Mouse (Mus musculus) inflammation-experienced regulatory T-cells, adult 6 months (primary cell): ENCODE data around the gene Plcl1. TPM values are rescaled to one million over a fixed set of nuclear protein-coding genes. Genes with fewer than 3 reads are reported as not detected.
"Not testable (repeated sequence)": the region's sequence is repeated elsewhere in the genome, so short reads cannot be mapped to it uniquely, and the experiment has no call there.

Source experiments
- ATAC-seq: one replicate; pipeline ENCODE4 v1.8.0; 2017
- polyA plus RNA-seq, 3 experiments: library from polyadenylated mRNA; unstranded; fragments of 100-300 nt; shearing (Covaris generic); gene quantifications; one replicate each; pipeline ENCODE4 v1.2.1; 2017

Gene Plcl1
- polyA plus RNA-seq, 3 experiments from 2014 or later = 0.49 to 3.0 (median 2.5) TPM

DNA sequence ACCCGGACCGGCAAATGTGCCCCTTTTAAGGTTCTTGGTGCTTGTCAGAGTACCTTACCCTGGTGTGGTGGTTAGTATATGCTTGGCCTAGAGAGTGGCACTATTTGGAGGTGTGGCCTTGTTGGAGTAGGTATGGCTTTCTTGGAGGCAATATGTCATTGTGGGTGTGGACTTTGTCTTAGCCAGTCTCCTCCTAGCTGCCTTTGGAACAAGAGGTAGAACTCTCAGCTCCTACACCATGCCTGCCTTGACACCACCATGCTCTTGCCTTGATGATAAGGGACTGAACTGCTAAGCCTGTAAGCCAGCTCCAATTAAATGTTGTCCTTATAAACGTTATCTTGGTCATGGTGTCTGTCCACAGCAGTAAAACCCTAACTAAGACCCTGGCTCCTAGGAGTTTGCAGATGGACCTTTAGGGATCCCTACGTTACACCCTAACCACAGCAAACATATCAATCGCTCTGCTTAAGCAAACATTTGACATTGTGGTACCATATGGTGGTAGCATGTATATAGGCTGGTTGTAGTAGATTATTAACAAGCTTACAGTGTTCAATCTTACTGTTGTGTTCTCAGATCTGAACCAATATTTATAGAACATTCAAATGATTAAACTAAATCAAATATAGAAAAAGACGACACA lies 39.4 kb downstream of the Plcl1 start:
- ATAC-seq = no peak

DNA sequence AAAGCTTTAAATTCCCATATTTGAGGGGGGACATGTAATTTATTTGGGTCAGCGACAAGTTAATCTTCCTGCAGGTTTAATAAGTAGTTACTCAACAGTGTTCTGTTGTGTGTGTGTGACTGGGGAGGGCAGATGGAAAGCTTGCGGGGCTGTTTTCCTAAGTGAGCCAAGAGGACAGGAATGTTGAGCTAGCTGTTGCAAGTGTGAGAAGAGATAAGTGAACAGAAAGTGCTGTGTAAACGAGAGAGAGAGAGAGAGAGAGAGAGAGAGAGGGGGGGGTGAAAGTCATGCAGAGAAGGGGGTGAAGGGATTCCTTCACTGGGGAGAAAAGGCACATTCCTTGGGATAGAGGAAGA lies 39.9 kb downstream of the Plcl1 start:
- ATAC-seq = no peak

DNA sequence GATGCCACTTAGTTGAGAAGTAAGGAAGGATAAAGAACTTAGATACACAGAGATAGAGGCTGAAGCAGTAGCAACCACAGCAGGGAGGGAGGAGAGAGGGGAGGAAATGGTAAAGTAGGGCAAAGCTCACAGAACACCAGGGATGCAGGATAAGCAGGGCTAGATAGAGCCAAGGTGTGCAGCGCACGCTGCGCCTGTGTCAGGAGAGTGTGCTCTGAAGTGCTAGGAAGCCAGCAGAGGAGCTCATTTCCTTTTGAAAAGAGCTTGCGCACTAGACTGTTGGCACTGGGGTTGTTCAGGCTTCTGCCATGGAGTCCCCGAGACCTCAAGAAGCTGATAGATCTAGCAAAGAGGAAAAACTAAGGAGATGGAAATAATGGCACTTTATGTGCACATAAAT lies 40.6 kb downstream of the Plcl1 start:
- peak; percentile 51 for ATAC-seq

DNA sequence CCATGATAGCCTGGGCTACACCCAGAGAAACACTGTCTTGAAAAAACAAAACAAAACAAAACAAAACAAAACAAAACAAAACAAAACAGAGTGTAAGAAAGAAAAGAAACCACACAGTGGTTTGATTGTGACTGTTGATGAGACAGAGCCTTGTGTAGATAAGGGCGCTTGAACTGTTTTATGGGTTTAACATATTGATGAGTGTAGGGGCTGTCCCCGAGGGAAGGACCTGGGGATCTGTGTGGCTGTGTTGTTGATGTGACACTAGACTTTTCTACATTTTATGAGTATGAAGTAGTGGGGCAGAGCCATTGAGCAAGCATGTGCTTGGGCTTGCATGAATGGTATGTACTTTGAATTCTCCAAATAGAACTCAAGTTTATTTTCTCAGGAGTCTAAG lies 41.2 kb downstream of the Plcl1 start:
- ATAC-seq = peak; percentile 92

DNA sequence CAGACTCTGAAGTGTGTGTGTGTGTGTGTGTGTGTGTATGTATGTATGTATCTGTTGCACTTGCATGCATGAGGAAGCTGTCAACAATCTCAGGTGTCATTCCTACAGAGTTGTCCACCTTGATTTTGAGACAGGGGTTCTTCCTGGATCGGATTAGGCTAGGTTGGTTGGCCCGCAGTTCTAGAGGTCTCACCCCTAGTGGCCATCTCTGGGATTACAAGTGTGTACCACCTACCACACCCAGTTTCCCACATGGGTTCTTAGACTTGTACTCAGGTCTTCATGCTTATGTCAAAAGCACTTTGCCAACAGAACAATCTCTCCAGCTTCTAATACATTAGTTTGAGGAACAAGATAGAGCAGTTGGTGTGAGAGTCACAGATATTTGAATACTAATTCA lies 41.9 kb downstream of the Plcl1 start:
- no peak for ATAC-seq

DNA sequence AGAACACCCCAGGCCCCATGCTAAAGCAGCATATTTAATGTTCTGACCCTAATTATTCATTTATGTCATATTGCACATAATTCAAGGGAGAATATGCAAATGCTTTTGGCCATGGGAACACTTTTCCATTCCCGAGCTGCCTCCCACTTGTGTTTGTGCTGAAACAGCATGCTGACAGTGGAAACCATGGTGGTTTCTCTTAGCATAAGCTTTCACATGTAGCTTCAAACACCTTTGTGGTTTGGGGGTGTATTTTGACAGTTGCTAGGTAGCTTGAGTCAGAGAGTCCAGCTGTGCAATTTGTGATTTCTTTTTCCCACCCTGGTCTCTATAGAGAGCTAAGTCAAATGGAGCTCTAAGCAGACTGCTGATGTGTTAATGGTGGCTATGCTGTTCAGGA lies 42.4 kb downstream of the Plcl1 start:
- ATAC-seq = peak; percentile 24

DNA sequence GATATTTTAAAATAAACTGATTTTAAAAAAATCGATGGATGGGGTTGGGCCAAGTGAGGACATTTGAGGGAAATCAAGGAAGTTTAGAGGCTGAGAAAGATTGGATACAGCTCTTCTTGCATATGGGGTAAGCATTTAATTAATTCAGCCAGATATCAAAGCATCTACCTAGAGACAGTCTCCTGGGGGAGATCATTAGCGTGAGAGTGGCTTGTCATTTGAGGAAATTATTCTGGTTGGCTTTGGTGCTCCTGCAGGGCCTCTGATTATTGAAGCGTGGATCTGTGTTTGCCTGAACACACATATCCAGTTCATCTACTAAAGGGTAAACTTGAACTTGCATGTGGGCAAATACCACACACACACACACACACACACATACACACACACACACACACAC lies 44.1 kb downstream of the Plcl1 start:
- no peak for ATAC-seq

DNA sequence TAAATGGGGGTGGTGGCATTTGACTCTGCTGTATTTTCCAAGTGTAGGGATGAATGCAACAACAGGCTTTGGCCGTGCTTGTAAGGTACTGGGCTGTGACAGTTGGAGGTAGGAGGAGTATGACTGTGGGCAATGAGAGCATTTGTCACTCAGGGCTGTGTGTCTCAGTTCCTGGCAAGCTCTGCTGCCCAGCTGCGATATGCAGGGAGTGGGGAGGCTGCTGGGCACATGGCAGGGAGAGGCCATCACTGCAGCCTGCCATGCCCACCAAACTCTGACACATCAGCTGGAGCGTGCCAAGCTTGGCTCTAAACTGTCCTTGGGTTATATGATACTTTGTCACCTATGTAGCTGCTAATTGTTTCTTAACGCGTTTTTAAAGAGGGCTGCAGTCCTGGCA lies 48.4 kb downstream of the Plcl1 start:
- ATAC-seq = no peak

DNA sequence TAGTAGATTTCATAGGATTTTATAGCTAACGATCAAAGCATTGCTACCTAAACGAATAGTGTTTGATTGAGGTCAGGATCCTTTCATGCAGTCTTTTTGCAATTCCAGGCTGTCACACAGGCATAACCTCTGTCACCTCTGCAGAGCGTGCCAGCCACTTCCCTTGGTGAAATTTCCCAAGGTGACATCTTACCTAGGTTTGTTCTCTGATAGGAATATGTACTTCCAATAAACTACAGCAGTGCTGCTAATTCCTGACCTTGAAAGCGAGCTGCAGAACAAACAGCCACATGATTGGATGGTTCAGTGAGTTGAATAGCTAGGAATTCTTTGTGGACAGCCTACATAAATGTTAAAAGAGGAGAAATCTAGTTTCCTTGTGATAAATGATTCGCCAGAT lies 56.6 kb downstream of the Plcl1 start:
- ATAC-seq = no peak

DNA sequence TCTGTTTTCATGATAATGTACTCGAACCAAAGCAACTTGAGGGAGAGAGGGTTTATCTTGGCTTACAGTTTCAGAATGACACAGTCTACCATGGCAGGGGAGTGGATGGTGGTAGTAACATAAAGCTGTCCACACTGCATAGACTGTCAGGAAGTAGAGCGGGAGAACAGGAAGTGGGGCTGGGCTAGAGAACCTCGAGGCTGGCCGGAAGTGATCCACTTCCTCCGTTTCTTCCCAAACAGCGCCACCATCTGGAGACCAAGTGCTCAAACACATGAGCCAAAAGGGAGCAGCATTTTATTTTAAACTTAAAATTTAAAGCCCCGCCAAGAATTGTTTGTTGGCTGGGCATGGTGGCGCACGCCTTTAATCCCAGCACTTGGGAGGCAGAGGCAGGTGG lies 68.0 kb downstream of the Plcl1 start:
- ATAC-seq = no peak

DNA sequence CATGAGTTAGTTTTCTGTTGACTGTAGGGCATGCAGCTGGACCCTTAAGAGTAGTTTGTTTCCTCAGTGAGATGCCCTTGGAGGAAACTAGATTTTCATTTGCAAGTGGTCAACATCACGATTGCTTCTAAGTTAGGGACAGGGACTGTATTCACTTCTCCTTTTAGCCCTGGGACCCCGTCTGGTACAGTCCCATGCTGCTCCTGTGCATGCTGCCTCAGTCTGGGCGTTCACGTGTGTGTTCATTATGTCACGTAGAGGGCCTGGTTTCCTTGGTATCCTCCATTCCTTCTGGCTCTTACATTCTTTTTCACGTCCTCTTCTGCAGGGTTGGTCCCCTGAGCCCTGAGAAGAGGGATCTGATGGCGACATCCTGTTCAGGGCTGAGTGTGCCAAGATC lies 69.3 kb downstream of the Plcl1 start:
- no peak for ATAC-seq

DNA sequence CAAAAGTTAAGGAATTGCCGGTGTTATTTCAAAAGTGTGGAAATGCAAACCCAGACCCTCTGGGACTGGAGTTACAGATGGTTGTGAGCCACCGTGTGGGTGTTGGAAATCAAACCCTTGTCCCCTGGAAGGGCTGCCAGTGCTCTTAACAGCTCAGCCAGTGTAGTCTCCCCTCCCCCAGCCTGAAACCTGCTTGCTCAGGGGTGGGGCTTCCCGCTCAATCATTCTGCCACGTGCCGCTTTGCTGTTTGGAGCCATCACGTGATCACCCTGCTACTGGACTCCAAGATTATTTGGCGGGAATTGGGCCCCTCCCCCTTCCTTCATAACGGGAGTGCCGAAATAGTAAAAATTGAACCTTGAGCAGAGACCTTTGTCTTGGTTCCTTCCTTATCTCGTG lies 81.7 kb downstream of the Plcl1 start:
- ATAC-seq = not testable (repeated sequence)

DNA sequence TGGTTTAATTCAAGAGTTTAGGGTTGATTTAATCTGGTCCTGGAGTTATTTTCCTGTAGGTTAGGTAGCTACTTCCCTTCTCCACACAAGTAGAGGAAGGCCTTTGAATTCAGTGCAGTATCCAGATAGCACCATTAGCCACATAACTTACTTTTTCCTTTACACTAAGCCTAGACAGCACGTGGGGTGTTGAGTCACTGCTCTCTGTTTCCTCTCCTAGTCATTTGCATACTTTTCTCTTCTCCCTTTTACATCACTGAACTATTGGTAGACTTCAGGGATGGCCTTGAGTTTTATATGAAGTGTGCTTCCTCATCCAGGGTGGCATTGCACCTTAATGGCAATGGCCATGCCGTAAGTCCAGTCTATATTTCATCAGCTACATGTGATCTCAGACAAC lies 82.5 kb downstream of the Plcl1 start:
- ATAC-seq = peak; percentile 48

DNA sequence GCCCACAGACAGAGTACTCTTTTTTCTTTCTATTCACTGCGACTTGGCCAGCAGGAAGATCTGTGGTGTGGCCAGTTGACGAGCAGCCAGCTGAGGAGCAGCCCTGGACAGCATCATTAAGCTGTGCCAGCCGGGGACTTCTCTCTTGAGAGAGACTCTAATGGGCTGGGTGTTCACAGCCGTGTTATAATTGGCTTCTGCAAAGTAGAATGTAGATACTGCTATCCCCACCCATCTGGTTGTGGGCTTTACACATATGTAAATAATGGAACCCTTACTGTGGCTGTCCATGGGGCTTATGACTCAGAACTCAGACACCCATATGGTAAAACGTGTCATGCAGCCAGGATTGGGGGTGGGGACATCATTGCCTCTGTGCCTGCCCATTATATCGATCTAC lies 83.6 kb downstream of the Plcl1 start:
- no peak for ATAC-seq

DNA sequence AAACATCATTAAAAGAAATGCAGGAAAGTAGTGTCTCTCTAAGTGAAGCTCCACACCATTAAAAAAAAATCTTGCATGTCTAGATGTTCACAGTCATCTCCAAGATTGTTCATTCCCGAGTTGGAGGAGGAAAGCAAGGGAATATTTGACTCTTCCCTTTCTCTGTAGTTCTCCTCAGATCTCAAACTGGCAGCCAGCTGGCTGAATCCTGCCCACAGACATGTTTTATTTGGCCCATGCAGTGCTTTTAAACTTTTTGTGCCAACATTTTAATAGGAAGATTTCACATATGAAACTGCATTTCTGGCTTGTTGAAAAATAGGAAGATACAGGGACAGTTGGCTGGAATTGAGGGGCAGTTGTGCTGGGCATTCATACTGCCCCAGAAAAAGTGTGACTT lies 94.2 kb downstream of the Plcl1 start:
- no peak for ATAC-seq

DNA sequence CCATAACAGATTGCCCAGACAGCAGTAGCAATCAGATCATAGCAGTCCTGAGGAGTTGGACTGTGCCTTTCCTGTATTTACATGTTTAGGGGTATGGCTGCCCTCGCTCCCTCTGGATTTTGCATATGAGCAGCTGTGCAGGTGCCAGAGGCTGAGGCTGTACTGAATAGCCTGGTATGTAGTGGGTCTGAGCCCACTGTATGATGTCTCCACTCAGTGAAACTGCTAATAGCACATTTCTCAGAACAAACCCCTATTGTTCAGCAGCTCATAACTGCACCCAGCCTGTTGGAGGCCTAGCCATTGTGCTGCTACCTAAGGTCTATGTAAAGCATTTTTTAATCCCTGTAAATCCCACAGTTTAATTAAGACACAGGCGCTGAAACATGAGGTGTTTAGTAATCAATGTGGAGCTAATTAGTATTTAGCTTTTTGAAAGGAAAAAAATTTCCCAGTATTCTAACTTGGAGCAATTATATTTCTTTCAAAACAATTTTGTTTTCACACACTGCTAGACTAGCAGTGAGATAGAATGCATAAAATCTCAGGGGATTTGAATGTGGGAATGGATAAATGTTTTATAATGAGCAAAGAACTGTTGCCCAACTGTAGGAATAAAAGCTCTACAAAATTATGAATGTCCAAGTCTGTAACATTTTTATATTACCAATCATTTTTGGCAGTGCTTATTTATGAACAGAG lies 95.4 kb downstream of the Plcl1 start:
- ATAC-seq = no peak

DNA sequence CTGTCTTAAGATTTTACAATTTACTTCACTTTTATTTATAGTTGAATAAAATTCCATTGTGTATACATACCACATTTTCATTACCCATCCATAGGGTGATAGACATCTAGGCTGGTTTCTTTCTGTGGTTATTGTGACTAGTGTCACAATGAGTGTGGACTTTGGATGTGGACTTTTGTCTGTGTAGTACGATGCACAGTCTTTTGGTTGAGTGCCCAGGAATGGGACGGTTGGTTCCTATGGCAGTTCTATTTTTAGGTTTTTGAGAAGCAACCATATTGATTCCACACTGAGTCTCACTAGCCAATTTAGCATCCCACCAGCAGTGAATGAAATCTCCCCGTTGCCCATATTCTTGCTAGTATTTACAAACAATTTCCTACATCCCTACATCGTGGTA lies 100.1 kb downstream of the Plcl1 start:
- ATAC-seq = no peak

DNA sequence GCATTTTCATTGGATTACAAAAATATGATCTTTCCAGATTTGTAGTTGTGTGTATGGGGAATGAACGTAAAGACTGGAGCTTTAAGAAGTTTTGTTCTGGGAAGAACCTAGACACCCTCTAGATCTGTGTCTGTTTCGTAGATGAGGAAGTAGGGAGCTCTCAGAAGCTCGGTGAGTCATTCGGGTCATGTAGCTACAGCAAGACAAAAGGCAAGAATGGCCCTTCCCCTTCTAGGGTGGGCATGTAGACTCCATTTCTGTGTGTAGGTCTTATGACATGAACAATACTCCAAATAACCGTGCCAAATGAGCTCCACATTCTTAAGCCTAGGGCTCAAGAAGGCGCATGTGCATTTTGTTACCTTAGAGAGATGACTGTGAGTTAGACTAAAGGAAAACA lies 101.3 kb downstream of the Plcl1 start:
- no peak for ATAC-seq

DNA sequence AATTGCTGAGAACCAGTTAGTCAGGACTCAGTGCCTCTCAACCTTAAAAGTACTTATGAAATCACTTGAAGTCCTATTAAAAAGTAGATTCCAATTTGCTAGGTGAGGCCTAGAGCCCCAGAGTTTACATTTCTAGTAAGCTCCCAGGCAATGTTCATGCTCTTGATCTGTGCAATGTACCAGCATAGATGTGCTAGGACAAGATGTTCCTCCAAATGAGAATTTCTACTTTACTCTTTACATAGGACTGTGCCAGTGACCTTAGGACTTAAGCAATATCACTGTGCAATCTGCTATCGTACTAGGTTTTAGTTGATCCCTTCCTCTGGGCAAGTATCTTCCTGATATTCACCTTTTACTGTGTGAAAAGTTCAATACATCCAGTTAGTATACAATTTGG lies 103.9 kb downstream of the Plcl1 start:
- ATAC-seq = no peak

DNA sequence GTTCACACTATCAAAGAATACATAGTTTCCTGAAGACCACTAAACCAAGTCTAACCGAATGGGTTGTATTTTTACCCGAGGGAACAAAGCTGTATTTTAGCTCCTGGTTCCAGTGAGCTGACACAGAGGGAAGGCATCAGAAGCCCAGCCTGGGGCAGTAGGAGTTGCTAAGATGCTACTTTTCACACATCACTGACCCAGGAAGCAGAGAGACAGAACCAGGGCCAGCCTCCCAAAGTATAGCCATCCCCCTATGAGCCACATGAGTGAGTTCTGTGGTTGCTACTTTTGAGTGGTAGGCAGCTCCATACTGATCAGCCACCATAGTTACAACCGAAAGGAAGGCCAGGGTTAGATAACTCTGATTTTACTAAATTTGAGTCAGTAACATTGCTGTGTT lies 106.4 kb downstream of the Plcl1 start:
- no peak for ATAC-seq

DNA sequence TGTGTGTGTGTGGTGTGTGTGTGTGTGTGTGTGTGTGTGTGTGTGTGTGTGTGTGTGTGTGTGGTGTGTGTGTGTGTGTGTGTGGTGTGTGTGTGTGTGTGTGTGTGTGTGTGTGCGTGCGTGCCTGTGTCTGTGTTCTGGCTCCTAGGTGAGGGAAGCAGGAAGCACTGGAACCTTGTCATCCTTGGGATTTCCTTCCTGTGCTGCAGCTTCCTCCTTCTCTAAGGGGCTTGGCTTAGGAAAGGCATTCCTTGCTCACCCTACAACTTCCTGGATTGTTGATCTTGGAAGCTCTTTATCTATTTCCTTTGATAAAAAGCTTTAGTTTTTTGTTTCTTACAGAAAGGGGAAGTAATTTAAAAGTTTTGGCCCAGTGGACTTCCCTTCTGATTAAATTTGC lies 107.1 kb downstream of the Plcl1 start:
- ATAC-seq = not testable (repeated sequence)

DNA sequence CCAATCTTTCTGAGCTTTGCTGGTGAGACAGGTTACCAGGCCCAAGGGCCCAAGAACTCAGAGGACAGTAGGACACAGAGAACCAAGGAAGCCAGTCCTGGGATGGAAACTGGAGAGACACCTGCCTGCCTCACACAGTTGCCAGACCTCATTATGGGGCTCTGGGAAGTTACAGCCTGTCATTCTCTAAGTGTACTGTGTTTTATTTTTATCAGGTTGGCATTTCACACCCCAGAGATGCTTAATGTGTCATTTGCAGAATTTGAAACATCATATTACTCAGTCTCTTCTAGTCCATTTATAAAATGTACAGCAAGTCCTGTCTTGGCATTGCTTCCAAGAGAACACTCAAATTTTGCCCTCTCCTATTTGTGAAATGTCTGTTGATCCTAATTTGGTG lies 111.5 kb downstream of the Plcl1 start:
- no peak for ATAC-seq

DNA sequence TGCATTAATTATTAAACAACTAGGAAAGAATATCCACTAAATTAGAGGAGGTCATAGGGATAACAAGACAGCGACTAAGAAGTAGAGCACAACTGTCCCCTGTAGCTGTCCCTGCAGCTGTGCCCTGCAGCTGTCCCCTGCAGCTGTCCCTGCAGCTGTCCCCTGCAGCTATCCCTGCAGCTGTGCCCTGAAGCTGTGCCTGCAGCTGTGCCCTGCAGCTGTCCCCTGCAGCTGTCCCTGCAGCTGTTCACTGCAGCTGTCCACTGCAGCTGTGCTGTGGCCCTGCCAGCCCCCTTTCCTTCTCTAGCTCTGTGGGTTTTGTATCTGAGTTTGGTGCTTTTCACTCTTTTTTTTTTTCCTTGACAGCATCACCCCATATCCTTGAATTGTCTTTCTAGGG lies 118.2 kb downstream of the Plcl1 start:
- no peak for ATAC-seq

DNA sequence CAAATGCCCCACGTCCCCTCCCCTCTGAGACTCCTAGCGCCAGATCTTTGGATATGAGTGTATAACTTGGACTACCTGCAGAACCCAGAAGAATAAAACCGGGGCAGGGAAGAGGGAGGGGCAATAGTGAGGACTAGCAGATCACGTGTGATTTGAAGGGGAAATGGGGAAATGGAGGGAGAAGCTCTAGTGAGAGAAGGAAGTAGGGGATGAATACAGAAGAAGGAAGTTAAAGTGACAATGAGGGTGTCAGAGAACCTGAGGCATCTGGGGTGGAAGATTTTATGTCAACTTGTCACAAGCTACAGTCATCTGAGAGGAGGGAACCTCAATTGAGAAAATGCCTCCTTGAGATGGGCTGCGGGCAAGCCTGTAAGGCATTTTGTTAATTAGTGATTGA lies 119.4 kb downstream of the Plcl1 start:
- no peak for ATAC-seq

DNA sequence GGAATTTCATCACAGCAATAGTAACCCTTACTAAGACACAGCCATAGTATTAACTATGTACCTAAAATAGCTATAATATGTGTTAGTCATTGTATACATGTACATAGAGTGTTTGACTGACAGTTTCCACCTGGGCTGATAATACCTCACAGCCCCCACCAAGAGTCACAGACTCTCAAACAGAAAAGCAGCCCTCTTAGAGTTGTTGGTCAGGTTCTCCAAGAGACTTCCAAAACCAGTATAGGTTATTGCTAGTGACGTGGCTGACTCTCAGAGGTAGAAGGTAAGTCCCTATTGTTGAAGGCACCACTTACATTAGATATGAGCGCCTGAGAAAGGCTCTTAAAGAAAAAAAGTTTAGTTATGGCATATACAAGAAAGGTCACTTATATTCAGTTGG lies 120.0 kb downstream of the Plcl1 start:
- ATAC-seq = no peak
